Comparison of ENCODE assay signal across 11 mouse cellular contexts in genomic region chr13:41466191-41466590, GRCm38 (mm10). TPM values are rescaled to one million over a fixed set of nuclear protein-coding genes. Genes with fewer than 3 reads are reported as not detected.
A peak's percentile ranks its signal among the peaks of the same experiment; 100 is the strongest.
DNase-seq lines count a peak whose midpoint lies in the region; ATAC-seq lines count a peak whose summit lies in the region.
"Had no signal": no experiment of that assay in that cellular context is flagged by ENCODE, and none has a peak within 500 bp of the region (broad histone marks: within the 10 kb centered on the region; RNA-seq: fewer than 3 reads in every experiment).

No protein-coding gene starts in this region.

- no peaks in the 10 kb centered on the region for H3K36me3 ChIP-seq in hindbrain, embryonic 14.5 days (replicated peaks; ENCODE audit: control insufficient read depth, insufficient read depth)
- no peaks in the 10 kb centered on the region for H3K36me3 ChIP-seq in hindbrain, embryonic 16.5 days (ENCODE audit: control insufficient read depth, insufficient read depth, low read length)
- H3K36me3 ChIP-seq in heart, embryonic 13.5 days, result no peaks in the 10 kb centered on the region
- H3K36me3 ChIP-seq in kidney, embryonic 14.5 days (ENCODE audit: control insufficient read depth, insufficient read depth, low read length), result no peaks in the 10 kb centered on the region
- H3K36me3 ChIP-seq: embryonic facial prominence, embryonic 12.5 days; hindbrain, embryonic 15.5 days; liver, embryonic 15.5 days had no signal

- no peak overlapping the region for H3K4me3 ChIP-seq in hindbrain, embryonic 14.5 days (replicated peaks; ENCODE audit: low read length)
- H3K4me3 ChIP-seq in hindbrain, embryonic 16.5 days (ENCODE audit: low read length), result no peak overlapping the region
- H3K4me3 ChIP-seq in heart, embryonic 13.5 days, result no peak overlapping the region
- H3K4me3 ChIP-seq in kidney, embryonic 14.5 days (ENCODE audit: low read length), result no peak overlapping the region
- H3K4me3 ChIP-seq: embryonic facial prominence, embryonic 12.5 days; hindbrain, embryonic 15.5 days; liver, embryonic 15.5 days had no signal

- H3K9me3 ChIP-seq in hindbrain, embryonic 14.5 days (ENCODE audit: control insufficient read depth, low read length), result no peaks in the 10 kb centered on the region
- H3K9me3 ChIP-seq in hindbrain, embryonic 16.5 days (ENCODE audit: control insufficient read depth, low read length), result no peaks in the 10 kb centered on the region
- H3K9me3 ChIP-seq in heart, embryonic 13.5 days, result no peaks in the 10 kb centered on the region
- H3K9me3 ChIP-seq in kidney, embryonic 14.5 days (ENCODE audit: control insufficient read depth, low read length), result no peaks in the 10 kb centered on the region
- H3K9me3 ChIP-seq: embryonic facial prominence, embryonic 12.5 days; hindbrain, embryonic 15.5 days; liver, embryonic 15.5 days had no signal

- ATAC-seq in hindbrain, embryonic 14.5 days (ENCODE audit: low FRiP score), result no peak
- no peak for ATAC-seq in hindbrain, embryonic 16.5 days
- no peak for ATAC-seq in heart, embryonic 13.5 days (ENCODE audit: extremely low read depth, insufficient number of reproducible peaks, low FRiP score, low TSS enrichment)
- ATAC-seq in kidney, embryonic 14.5 days (ENCODE audit: low FRiP score, low TSS enrichment), result no peak

- WGBS in hindbrain, embryonic 14.5 days, result 93% methylated on average over 1 of the region's 1 CpGs
- WGBS in hindbrain, embryonic 16.5 days, result 81% methylated on average over 1 of the region's 1 CpGs
- WGBS in heart, embryonic 13.5 days, result 57% methylated on average over 1 of the region's 1 CpGs
- WGBS in kidney, embryonic 14.5 days, result 71% methylated on average over 1 of the region's 1 CpGs

- no peaks in the 10 kb centered on the region for H3K4me1 ChIP-seq in hindbrain, embryonic 14.5 days (replicated peaks; ENCODE audit: control insufficient read depth, insufficient read depth, low read length)
- no peaks in the 10 kb centered on the region for H3K4me1 ChIP-seq in hindbrain, embryonic 16.5 days (ENCODE audit: control insufficient read depth, insufficient read depth, low read depth, low read length)
- H3K4me1 ChIP-seq in heart, embryonic 13.5 days, result peaks cover 6% of the 10 kb centered on the region; the same call in 1 of the 2 replicates
- peaks cover 3% of the 10 kb centered on the region; the same call in 1 of the 2 replicates for H3K4me1 ChIP-seq in kidney, embryonic 14.5 days (ENCODE audit: control insufficient read depth, insufficient read depth, low read length)
- H3K4me1 ChIP-seq: embryonic facial prominence, embryonic 12.5 days; hindbrain, embryonic 15.5 days; liver, embryonic 15.5 days had no signal

- no peak overlapping the region for H3K9ac ChIP-seq in hindbrain, embryonic 14.5 days
- H3K9ac ChIP-seq in hindbrain, embryonic 16.5 days (ENCODE audit: low read depth, low read length), result no peak overlapping the region
- no peak overlapping the region for H3K9ac ChIP-seq in heart, embryonic 13.5 days
- H3K9ac ChIP-seq in kidney, embryonic 14.5 days (ENCODE audit: low read depth, low read length), result no peak overlapping the region
- H3K9ac ChIP-seq: embryonic facial prominence, embryonic 12.5 days; hindbrain, embryonic 15.5 days; liver, embryonic 15.5 days had no signal

- no peak overlapping the region for H3K4me2 ChIP-seq in hindbrain, embryonic 14.5 days (replicated peaks)
- no peak overlapping the region for H3K4me2 ChIP-seq in hindbrain, embryonic 16.5 days (ENCODE audit: low read length)
- H3K4me2 ChIP-seq in heart, embryonic 13.5 days, result no peak overlapping the region
- H3K4me2 ChIP-seq in kidney, embryonic 14.5 days (replicated peaks; ENCODE audit: low read depth, low read length), result no peak overlapping the region
- H3K4me2 ChIP-seq: embryonic facial prominence, embryonic 12.5 days; hindbrain, embryonic 15.5 days; liver, embryonic 15.5 days had no signal

- H3K27ac ChIP-seq in hindbrain, embryonic 14.5 days, result peak overlapping the region; percentile 44; the same call in 1 of the 2 replicates
- H3K27ac ChIP-seq in hindbrain, embryonic 16.5 days (ENCODE audit: low read depth, low read length), result no peak overlapping the region
- peak overlapping the region; percentile 70 for H3K27ac ChIP-seq in heart, embryonic 13.5 days (replicated peaks)
- peak overlapping the region; percentile 68; the same call in 1 of the 2 replicates for H3K27ac ChIP-seq in kidney, embryonic 14.5 days (ENCODE audit: low read depth, low read length)
- H3K27ac ChIP-seq: embryonic facial prominence, embryonic 12.5 days; hindbrain, embryonic 15.5 days had no signal

- no peaks in the 10 kb centered on the region for H3K27me3 ChIP-seq in hindbrain, embryonic 14.5 days (ENCODE audit: control insufficient read depth, insufficient read depth, low read length)
- no peaks in the 10 kb centered on the region for H3K27me3 ChIP-seq in hindbrain, embryonic 16.5 days (replicated peaks; ENCODE audit: control insufficient read depth, insufficient read depth, low read length)
- peaks cover 94% of the 10 kb centered on the region for H3K27me3 ChIP-seq in heart, embryonic 13.5 days (replicated peaks)
- no peaks in the 10 kb centered on the region for H3K27me3 ChIP-seq in kidney, embryonic 14.5 days (ENCODE audit: control insufficient read depth, insufficient read depth, low read length)
- H3K27me3 ChIP-seq: embryonic facial prominence, embryonic 12.5 days; hindbrain, embryonic 15.5 days; liver, embryonic 15.5 days had no signal

- DNase-seq in hindbrain, embryonic 14.5 days (ENCODE audit: low spot score), result no peak
- peak; percentile 56 for DNase-seq in lung, postnatal 4 days
- no peak for DNase-seq in retina, embryonic 14.5 days (ENCODE audit: low spot score)
- no peak for DNase-seq in thymus, adult 18-20 months
- DNase-seq in layer of hippocampus, adult 9-10 months (ENCODE audit: low spot score), result no peak

RNA-seq across cellular contexts. Expression of gene Nedd9, which starts 21.0 kb away (rescaled TPM):
- polyA plus RNA-seq in hindbrain, embryonic 14.5 days (2014; fragmentation: Nextera tagmentation; extraction: Ambion mirVana), result 15.2 and 16.0 TPM in 2 replicates
- polyA plus RNA-seq in hindbrain, embryonic 16.5 days (2015; fragmentation: Nextera tagmentation; extraction: Ambion mirVana), result 11.9 and 14.2 TPM in 2 replicates
- 18.5 and 19.3 TPM in 2 replicates for polyA plus RNA-seq in heart, embryonic 13.5 days (2015; fragmentation: Nextera tagmentation; extraction: Ambion mirVana)
- 16.8 and 24.9 TPM in 2 replicates for polyA plus RNA-seq in kidney, embryonic 14.5 days (2014; fragmentation: Nextera tagmentation; extraction: Ambion mirVana)

Comparison
In these comparisons a context has a peak if more than half of its experiments do, and no peak if none do; other contexts are left out.
1. DNase-seq: peak in lung, postnatal 4 days (2 of 2); none in hindbrain, embryonic 14.5 days (single experiment), retina, embryonic 14.5 days (single experiment), thymus, adult 18-20 months (0 of 2) and layer of hippocampus, adult 9-10 months (single experiment).